Mouse (Mus musculus) heart, postnatal 0 days (tissue): Measurements from ENCODE around the gene 1700016K19Rik.

Experiments used
- CTCF ChIP-seq: IDR thresholded peaks from 2 replicates; pipeline ENCODE4 v1.5.1; 2016; ENCODE audit warnings: antibody characterized with exemption, control low read depth, low read depth
- EP300 ChIP-seq: IDR thresholded peaks from 2 replicates; pipeline ENCODE4 v1.6.1; 2016; ENCODE audit warnings: antibody characterized with exemption, low read depth

DNA sequence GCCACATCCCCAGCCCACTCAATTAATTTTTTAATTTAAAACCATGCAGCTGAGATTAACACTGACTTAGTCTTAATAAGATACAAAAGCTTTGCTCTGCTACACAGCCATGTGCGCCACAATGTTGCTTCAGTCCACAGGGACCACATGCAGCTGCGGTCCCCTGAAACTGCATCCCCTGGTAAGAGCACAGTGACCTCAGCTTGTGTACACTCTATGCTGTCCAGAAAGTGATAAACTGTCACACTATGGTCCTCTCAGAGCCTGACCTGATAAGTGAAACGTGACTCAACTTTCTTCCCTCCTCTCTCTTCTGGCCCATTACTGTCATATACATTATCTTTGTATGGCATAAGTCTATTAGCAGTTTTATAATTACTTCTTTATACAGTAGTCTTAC, 49.3 kb upstream of the 1700016K19Rik start:
- TF ChIP-seq CTCF (no peak), EP300 (no peak)
